Mouse (Mus musculus) lung, postnatal 14 days (tissue): ENCODE results near the gene Nat10.

Source experiments
- DNase-seq: peaks from one replicate; pipeline ENCODE4 v3.0.0; 2021

Gene Nat10

DNA sequence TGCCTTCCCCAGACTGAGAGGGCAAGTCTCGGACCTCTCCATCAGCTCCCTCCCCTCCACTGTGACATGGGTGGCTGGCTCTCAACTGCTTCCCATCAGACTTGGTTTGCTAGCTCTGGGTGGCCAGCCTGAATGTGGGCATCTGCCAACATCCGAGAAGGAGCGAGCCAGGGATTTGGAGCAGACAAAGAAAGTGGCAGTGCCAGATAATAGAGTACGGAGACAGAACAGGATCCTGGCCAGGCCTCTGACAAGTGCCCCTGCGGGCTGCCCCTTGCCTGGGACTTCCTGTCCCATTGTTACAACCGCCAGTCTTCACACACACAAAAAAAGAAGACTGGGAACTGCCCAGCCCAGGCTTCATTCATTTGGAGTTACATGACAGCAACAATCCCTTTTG, 70.6 kb downstream of the Nat10 start:
- peak; percentile 45 for DNase-seq

DNA sequence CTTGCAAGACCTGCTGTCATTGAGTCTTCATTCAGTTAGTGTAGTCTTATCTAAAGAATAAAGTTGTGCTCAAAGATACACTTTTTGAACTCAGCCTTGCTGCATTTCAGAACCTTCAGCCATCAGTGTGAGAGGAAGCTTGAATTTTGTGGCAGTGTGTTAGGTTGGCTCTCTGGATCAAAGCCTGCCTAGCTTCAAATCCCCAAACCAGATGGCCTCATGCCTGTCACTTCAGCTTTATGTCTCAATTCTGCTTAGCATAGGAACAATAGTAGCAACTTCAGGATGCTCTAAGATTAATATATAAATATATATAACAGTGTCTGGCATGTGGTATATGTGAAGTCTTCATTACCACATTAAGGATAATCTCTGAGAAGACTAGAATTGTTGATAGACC, 73.2 kb downstream of the Nat10 start:
- DNase-seq: no peak

DNA sequence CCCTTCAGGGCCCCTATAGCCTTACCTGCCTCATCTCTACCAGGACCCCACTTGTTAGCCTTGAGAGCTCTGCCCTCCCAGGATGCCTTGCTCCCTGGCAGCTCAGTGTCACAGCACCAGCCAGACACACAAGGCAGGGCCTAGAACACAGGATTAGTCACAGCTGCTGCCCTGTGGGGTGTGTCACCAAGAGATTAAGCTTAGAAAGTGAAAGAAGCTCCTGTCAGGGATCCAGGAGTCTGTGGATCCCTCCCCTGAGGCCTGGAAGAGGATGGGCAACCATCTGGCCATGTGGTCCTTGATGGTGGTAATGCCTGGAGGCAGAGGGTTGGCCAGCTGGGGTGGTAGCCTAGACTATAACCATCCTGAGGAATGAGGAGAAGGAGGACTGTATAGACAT, 73.9 kb downstream of the Nat10 start:
- DNase-seq: no peak

DNA sequence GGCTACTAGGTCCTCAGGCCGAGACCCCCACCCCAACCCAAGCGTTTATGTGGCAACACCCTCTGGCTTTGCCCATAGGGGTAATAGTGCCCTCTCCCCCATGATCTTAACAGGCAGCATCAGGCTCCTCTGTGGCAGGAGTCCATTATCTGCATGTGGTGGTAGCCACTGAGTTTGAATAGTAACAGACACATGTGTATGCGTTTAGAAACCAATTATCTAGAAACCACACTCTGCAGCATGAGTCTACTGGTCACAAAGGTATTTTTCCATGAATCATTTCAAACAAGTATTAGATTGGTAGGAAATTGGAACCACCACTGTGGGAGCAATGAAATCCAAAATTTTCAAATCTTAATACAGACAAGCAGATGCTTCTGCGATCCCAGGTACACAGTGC, 75.5 kb downstream of the Nat10 start:
- no peak for DNase-seq

DNA sequence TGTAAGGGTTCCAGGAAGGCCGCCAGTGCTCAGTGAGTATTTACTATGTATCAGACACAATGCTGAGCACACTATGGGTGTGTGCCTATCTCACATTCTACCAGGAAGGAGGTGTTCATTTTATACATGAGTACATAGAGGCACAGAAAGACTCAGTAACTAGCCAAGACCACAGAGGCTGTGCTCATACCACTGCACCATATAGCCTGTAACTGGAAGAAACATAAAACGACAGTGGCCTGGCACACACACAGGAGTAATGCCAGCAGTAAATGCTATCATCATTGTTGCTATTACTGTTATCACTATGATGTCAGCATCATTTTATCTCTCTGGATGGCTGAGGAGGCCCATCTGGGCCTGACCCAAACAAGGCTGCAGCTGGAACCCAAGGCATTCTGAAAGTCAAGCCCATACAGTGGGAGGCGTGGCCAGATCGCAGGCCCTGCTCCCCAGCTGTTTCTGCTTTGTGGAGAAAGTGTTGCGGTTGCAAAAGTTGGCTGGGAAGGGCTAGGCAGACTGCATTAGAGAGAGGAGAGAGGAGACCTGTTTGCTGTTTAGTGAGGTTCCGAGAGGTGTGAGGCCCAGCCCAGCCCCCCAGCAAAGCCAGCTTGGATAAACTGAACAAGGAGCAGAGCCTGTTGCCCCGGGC, 76.0 kb downstream of the Nat10 start:
- DNase-seq: peak; percentile 18

DNA sequence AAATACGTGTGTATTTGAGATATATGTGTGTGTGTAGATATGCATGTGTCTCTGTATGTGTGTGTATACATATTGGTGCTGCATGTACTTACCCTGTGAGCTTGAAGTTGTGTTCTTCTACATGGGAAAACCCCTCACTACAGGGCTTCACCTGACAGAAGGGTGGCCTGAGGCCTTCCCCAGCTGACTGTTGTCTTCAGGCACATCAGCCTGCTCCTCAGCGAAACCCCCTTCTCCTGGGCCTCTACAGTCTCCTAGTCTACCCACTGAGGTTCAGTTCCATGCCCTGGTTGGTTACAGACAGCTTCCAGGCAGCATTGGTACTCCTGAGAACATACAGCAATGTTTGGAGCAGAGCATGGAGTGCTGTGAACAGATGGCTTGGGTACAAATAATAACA, 76.6 kb downstream of the Nat10 start:
- DNase-seq: no peak

DNA sequence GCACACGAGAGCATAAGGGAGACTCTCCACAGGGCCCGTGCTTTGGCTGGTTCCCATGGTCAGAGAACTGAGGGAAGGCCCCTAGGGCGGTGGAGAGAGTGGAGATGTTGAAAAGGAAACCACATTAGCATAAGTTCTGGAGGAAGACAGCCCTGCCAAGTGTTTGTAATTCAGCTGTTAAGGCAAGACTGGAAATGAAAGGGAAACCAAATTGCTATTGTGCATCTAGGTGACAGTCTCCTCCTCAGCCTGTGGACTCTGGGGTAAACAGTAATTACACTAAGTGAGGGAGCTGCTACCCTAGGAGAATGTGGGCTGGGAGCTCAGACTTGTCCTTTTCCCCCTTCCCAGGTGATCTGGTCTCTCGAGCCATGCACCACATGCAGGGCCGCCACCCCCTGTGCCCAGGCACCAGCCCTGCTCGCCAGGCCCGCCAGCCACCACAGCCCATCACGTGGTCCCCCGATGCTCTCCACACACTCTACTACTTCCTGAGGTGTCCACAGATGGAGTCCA, 78.1 kb downstream of the Nat10 start:
- DNase-seq: no peak

DNA sequence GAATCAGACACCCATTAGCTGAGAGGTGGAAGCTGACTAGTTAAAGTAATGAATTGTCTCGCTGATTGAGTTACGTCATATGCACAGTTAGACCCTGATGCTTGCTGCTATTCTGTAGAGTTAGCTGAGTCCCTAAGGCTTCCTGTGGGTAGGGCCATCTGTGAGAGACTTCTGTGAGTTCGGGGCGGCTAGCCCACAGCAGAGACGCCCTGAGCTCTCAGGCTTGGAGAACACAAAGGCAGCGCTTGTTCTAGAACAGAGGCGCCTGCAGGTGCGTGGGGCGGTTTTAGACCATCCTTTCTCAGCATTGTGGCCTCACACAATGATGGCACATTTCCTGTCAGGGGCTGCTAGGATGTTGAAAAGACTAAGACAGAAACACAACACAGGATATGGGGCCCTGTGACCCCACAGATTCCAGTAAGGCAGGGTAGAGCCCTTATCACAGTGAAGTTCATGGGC, 78.8 kb downstream of the Nat10 start:
- peak; percentile 17 for DNase-seq

DNA sequence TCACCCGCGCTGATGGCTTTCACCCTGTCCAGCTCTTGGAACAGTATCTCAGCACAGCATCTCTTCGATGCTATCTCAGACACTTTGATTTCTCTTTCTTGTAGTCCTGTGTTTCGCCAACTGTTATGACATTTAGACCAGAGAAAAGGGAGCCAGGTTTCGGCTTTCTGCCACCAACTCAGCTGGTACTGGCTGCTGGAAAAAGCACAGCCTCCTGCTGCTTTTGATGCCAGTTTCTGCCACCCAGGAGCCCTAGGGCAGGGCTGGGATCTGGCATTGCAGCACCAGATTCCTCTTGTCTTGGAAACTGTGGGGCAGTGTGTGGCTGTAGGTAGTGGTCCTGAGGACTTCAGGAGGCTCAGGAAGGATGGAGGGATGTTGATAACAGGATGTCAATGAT, 79.9 kb downstream of the Nat10 start:
- no peak for DNase-seq

DNA sequence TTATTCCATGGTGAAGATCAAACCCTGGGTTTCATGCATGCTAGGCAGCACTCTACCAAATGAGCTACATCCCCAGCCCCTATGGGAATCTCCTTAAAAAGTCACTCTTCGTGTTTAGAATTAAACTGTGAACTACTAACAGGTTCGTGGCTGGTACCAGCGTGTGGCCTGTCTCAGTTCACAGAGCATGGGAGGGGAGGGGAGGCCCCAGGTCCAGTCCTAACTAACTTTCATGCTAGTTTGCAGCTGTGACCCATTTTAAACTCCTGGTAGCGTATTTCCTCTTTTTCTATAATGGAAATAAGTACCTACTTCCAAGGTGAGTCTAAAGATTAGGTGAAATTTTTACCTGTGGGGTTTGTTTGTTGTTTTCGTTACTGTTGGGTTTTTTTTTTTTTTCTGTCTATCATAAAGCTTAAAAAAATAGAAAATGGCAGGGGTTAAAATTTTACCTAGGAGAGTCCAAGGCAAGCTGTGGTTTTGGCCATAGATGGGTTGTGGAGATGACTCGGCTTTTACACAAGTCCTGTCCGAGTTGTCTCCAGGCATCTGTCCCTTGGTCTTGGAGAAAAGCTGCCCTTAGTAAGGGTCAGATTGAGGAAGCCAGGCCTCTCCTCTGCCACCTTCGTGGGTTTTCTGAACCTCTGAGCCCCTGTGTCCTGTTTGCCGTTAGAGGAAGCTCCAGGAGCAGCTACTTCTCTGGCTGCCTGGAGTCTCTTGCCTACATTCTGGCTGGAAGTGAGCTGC, 80.5 kb downstream of the Nat10 start:
- DNase-seq: no peak

DNA sequence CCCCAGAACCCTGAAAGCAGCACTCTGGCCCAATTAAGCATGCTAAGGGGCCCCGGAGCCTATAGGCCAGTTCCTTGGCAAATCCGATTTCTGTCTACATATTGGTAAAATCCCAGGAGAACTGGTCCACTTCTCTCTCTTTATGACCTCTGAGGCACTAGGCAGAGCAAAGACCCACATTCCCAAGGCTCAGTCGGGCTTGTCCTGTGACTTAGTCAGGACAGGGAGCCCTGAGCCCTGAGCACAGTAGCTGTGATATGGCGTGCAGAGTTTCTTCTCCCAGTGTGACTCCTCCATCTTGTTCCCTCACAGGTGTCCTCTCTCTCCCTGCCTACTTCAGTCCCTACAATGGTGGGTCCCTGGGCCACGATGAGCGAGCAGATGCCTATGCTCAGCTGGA, 82.6 kb downstream of the Nat10 start:
- DNase-seq: no peak

DNA sequence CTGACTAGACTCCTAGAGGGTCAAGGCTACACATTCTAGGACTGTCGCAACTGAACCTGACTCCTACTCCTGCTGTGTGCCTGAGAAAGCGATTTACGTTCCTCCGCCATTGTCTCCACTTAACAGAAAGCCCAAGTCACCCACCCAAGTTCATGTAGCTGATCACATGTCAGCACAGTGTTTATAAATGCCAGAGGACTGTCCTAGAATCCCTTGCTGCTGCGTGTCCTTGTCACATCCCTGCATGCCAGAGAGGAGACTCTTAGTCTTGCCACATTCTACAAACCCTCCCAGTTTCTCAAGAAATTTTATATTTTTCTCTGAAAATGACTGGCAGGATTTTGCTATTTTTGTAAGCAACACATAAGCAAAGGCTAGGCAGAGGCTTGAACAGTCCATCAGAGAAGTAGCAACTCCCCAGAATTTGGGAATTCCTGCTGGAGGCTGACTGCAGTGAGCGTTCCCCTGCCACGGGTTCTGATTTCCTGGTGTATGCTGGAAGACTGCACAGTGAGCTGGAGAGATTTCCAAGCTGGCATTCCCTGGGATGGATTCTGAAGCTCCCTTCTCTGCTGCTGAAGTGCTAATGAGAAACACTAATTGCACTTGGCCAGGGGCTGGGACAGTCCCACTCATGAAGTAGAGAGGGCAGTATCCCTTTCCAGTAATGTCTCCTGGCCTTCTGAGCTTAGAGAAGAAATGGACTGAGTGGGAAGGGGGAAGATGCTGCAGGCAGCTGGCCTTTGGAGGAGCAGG, 83.3 kb downstream of the Nat10 start:
- DNase-seq: no peak

DNA sequence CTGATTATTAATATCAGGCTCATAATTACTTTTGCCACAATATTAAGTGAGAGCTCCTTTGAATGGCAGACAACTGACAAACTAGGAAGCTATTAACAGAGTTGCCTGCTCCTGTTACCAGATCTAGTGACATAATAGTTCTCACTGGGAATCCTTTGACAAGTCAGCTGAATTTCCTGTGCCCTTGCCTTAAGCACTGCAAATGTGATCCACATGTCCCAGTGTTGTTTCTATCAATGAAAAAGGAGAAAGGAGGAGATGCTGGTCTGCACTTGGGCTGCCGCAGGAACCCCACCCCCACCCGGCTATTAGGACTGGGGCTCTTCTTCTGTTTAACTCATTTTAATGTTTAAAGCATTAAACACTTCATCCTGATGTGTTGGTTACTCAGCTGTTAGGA, 84.3 kb downstream of the Nat10 start:
- no peak for DNase-seq

DNA sequence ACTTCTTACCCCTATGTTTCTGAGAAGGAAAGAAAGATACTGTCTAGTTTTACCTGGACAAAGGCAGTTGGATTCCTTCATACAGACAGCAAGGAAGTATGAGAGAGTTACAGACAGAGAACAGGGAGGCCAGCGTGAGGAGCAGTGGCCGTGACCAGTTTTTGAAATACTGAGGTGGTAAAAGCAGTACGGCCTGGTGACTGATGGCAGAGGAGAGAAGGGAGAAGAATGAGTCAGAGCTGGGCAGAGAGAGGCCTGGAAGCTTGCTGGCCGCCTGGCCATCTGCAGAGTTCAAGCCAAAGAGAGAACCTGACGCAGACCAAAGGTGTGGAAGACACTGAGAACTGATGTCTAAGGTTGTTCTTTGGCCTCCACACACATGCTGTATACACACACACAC, 85.7 kb downstream of the Nat10 start:
- DNase-seq: no peak

DNA sequence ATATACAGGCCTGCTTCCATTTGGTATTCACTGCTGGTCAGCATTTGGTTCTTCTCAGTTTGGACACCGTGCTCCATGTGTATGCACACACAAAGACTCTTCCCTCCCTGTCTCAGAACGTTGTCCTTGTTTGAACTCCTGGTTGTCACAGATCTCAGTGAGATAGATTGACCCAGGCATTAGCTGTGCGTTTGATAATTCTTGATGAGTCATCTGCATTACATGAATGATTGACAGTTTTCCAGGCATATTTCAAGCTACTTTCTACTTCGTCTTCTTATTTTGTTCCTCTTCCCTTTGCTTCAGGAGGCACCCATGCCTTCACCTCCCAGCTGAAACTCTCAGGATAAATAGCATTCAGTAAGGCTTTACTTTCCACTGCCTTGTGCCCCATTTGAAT, 87.5 kb downstream of the Nat10 start:
- no peak for DNase-seq

DNA sequence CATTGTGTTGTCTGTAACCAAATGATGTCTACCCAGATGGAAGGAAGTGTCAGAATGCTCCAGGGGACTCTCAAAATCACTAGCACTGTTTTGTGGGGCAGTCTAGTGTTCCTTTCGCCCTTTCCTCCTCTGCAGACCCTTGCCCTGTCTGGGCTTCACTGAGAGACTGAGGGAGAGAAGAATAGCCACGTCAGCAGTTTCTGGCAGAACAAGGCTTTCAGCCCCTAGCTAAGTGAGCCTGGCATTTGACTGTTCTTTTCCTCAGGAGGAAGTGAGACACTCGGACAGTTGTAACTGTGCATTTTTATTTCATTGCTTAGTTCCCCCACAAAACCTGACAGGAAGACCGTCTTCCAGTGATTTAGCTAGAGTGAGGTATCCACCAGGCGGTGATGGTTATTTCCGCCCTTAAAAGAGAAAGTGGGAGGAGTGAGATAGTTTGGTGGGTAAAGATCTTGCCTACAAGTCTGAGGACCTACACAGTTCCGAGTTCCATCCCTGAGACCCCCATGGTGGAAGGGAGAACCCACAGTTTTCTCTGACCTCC, 88.4 kb downstream of the Nat10 start:
- DNase-seq: no peak
